Mouse (Mus musculus): ENCODE results near the gene Ddx58.
A peak's percentile ranks its signal among the peaks of the same experiment; 100 is the strongest.

Ddx58 gene

GRCm38 (mm10) chr4:40184470-40184869 lies 55.2 kb downstream of the Ddx58 start:
- no peak for DNase-seq (ENCODE audit: extremely low read depth, insufficient read length, low spot score)

GRCm38 (mm10) chr4:40183781-40184180 lies 55.8 kb downstream of the Ddx58 start:
- no peak for DNase-seq (ENCODE audit: extremely low read depth, insufficient read length, low spot score)

GRCm38 (mm10) chr4:40182651-40183320 lies 56.8 kb downstream of the Ddx58 start:
- DNase-seq (ENCODE audit: extremely low read depth, insufficient read length, low spot score) = no peak

GRCm38 (mm10) chr4:40181681-40182080 lies 57.9 kb downstream of the Ddx58 start:
- no peak for DNase-seq (ENCODE audit: extremely low read depth, insufficient read length, low spot score)

- DNase-seq (ENCODE audit: extremely low read depth, insufficient read length, low spot score) = no peak
Measured at GRCm38 (mm10) chr4:40180046-40180445, 59.6 kb downstream of the Ddx58 start.

GRCm38 (mm10) chr4:40178584-40178983 lies 61.0 kb downstream of the Ddx58 start:
- no peak for DNase-seq (ENCODE audit: extremely low read depth, insufficient read length, low spot score)

GRCm38 (mm10) chr4:40174321-40174720 lies 65.3 kb downstream of the Ddx58 start:
- DNase-seq (ENCODE audit: extremely low read depth, insufficient read length, low spot score) = no peak

GRCm38 (mm10) chr4:40172336-40172735 lies 67.3 kb downstream of the Ddx58 start:
- DNase-seq (ENCODE audit: extremely low read depth, insufficient read length, low spot score) = no peak

- DNase-seq (ENCODE audit: extremely low read depth, insufficient read length, low spot score) = no peak
Measured at GRCm38 (mm10) chr4:40171477-40171876, 68.2 kb downstream of the Ddx58 start.

- DNase-seq (ENCODE audit: extremely low read depth, insufficient read length, low spot score) = no peak
Measured at GRCm38 (mm10) chr4:40163646-40164045, 76.0 kb downstream of the Ddx58 start.

- DNase-seq (ENCODE audit: extremely low read depth, insufficient read length, low spot score) = no peak
Measured at GRCm38 (mm10) chr4:40160591-40161434, 78.8 kb downstream of the Ddx58 start.

GRCm38 (mm10) chr4:40158224-40158540 lies 81.4 kb downstream of the Ddx58 start:
- no peak for DNase-seq (ENCODE audit: extremely low read depth, insufficient read length, low spot score)

GRCm38 (mm10) chr4:40157500-40158223 lies 82.0 kb downstream of the Ddx58 start:
- DNase-seq (ENCODE audit: extremely low read depth, insufficient read length, low spot score) = no peak

GRCm38 (mm10) chr4:40156582-40157499 lies 82.8 kb downstream of the Ddx58 start:
- DNase-seq (ENCODE audit: extremely low read depth, insufficient read length, low spot score) = no peak

GRCm38 (mm10) chr4:40156153-40156552 lies 83.5 kb downstream of the Ddx58 start:
- DNase-seq (ENCODE audit: extremely low read depth, insufficient read length, low spot score) = no peak

GRCm38 (mm10) chr4:40155467-40155999 lies 84.1 kb downstream of the Ddx58 start:
- no peak for DNase-seq (ENCODE audit: extremely low read depth, insufficient read length, low spot score)

GRCm38 (mm10) chr4:40154751-40155150 lies 84.9 kb downstream of the Ddx58 start:
- DNase-seq (ENCODE audit: extremely low read depth, insufficient read length, low spot score) = peak; percentile 39

Measured in 3134 (cell line).